Mouse (Mus musculus): ENCODE results near the gene Zbed4. TPM values are rescaled to one million over a fixed set of nuclear protein-coding genes. Genes with fewer than 3 reads are reported as not detected.
"Not testable (repeated sequence)": the region's sequence is repeated elsewhere in the genome, so short reads cannot be mapped to it uniquely, and the experiment has no call there.

The Zbed4 gene
- polyA plus RNA-seq, 1 experiment from 2014 or later = 14.1 TPM

DNA sequence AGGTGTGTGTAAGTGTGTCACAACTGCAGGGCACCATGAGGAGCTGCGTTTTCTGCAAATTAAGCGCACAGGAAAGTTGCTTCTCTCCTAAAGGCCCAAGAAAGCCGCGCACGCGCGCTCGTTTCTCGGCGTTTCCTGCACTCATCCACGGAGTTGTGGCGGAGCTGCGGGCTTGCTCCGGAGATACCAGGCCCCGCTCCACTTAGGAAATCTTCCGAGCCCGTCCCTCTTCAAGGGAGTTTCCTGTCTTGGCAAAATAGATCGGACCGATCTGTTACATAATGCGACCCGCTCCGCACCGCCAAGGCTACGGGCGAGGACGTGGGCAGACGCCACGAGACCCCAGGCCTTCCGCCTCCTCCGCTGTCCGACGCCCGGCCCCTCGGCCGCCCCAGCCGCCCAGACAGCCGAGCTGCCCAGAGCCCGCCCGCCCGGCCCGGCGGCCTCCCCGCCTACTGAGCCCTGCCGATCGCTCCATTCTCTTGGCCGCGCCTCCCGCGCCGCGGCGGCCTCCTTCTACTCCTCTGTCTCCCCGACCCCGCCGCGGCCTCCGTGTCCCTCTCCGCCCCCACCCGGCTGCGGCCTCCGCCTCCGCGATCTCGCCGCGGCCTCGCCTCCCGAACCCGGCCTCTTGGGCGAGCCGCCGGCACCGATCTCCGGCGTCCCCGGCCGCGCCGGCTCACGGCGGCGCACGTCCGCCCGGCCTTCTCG is 18.3 kb upstream of the Zbed4 start:
- no peaks in the 10 kb centered on the region for H3K27me3 ChIP-seq (ENCODE audit: control insufficient read depth, insufficient read depth, low read length)
- peak overlapping the region; percentile 94 for H3K4me3 ChIP-seq (replicated peaks; ENCODE audit: low read length)
- H3K4me1 ChIP-seq (ENCODE audit: control insufficient read depth, insufficient read depth, low read length) = peaks cover 28% of the 10 kb centered on the region
- WGBS = under 1% methylated on average over 74 of the region's 86 CpGs
- peaks cover 17% of the 10 kb centered on the region for H3K36me3 ChIP-seq (ENCODE audit: control insufficient read depth, insufficient read depth, low read length)
- no peaks in the 10 kb centered on the region for H3K9me3 ChIP-seq (replicated peaks; ENCODE audit: control insufficient read depth, low read length)
- ATAC-seq (ENCODE audit: insufficient read depth, low FRiP score) = peak; percentile 73
- H3K4me2 ChIP-seq (ENCODE audit: low read depth, low read length) = peak overlapping the region; percentile 76
- H3K9ac ChIP-seq (ENCODE audit: low read length) = peak overlapping the region; percentile 97
- H3K27ac ChIP-seq (ENCODE audit: low read length) = peak overlapping the region; percentile 90

DNA sequence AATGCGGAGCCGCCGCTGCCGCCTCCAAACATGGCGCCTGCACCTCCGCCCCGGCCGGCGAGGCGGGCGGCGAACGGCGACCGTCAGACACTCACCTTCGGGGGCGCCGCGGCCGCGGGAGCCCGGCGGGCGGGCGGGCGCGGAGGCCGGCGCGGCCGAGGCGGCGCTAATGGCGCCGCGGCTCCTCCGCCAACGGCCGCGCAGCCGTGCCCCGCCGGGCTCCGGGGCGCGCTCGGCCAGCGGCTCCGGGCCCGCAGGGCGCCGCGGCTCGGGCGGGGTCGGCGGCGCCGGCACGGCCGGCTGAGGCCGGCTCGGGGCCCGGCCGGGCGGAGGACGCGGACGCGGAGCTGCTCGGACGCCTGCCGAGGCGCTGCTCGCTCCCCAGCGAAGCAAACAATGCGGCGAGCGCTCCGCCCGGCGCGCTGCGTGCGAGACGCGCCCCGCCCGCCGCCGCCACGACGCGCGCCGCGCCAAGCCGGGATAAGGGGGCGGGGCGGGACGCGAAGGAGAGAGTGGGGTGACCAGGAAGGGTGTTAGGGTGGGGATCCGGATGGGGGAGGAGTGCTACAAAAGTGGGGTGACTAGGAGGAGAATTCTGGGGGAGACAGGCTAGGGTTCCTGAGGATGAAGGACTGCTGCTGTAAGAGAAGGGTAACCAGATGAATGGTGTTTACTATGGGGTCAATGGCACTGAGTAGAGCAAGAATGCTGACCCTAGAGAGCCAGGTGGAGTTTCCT is 17.5 kb upstream of the Zbed4 start, which contains the start of gene Brd1:
Gene Brd1 (minus strand): TSS at position 400 of the 738 bp plus-strand sequence.
- H3K36me3 ChIP-seq (ENCODE audit: control insufficient read depth, insufficient read depth, low read length) = peaks cover 13% of the 10 kb centered on the region
- WGBS = under 1% methylated on average over 64 of the region's 103 CpGs
- H3K9me3 ChIP-seq (replicated peaks; ENCODE audit: control insufficient read depth, low read length) = no peaks in the 10 kb centered on the region
- peak within 1 kb of the TSS; percentile 76 for H3K4me2 ChIP-seq (ENCODE audit: low read depth, low read length)
- peak within 1 kb of the TSS; percentile 94 for H3K4me3 ChIP-seq (replicated peaks; ENCODE audit: low read length)
- H3K27ac ChIP-seq (ENCODE audit: low read length) = peak within 1 kb of the TSS; percentile 90
- peak; percentile 86 for ATAC-seq (ENCODE audit: insufficient read depth, low FRiP score)
- no peaks in the 10 kb centered on the region for H3K27me3 ChIP-seq (ENCODE audit: control insufficient read depth, insufficient read depth, low read length)
- peaks cover 28% of the 10 kb centered on the region for H3K4me1 ChIP-seq (ENCODE audit: control insufficient read depth, insufficient read depth, low read length)
- peak within 1 kb of the TSS; percentile 97 for H3K9ac ChIP-seq (ENCODE audit: low read length)

- no peak overlapping the region for H3K4me2 ChIP-seq (ENCODE audit: low read depth, low read length)
- H3K4me1 ChIP-seq (ENCODE audit: control insufficient read depth, insufficient read depth, low read length) = peaks cover 20% of the 10 kb centered on the region
- no peak overlapping the region for H3K27ac ChIP-seq (ENCODE audit: low read length)
- WGBS = 75% methylated on average over 4 of the region's 4 CpGs
- no peaks in the 10 kb centered on the region for H3K36me3 ChIP-seq (ENCODE audit: control insufficient read depth, insufficient read depth, low read length)
- no peaks in the 10 kb centered on the region for H3K9me3 ChIP-seq (replicated peaks; ENCODE audit: control insufficient read depth, low read length)
- ATAC-seq (ENCODE audit: insufficient read depth, low FRiP score) = no peak
- H3K9ac ChIP-seq (ENCODE audit: low read length) = no peak overlapping the region
- H3K4me3 ChIP-seq (replicated peaks; ENCODE audit: low read length) = no peak overlapping the region
- no peaks in the 10 kb centered on the region for H3K27me3 ChIP-seq (ENCODE audit: control insufficient read depth, insufficient read depth, low read length)
Measured at GRCm38 (mm10) chr15:88736166-88736565, 15.3 kb upstream of the Zbed4 start.

GRCm38 (mm10) chr15:88738466-88738865 is 13.0 kb upstream of the Zbed4 start:
- no peak overlapping the region for H3K9ac ChIP-seq (ENCODE audit: low read length)
- H3K4me2 ChIP-seq (ENCODE audit: low read depth, low read length) = no peak overlapping the region
- H3K27ac ChIP-seq (ENCODE audit: low read length) = no peak overlapping the region
- H3K9me3 ChIP-seq (replicated peaks; ENCODE audit: control insufficient read depth, low read length) = no peaks in the 10 kb centered on the region
- no peaks in the 10 kb centered on the region for H3K27me3 ChIP-seq (ENCODE audit: control insufficient read depth, insufficient read depth, low read length)
- ATAC-seq (ENCODE audit: insufficient read depth, low FRiP score) = no peak
- WGBS = 79% methylated on average over 2 of the region's 2 CpGs
- H3K36me3 ChIP-seq (ENCODE audit: control insufficient read depth, insufficient read depth, low read length) = no peaks in the 10 kb centered on the region
- H3K4me3 ChIP-seq (replicated peaks; ENCODE audit: low read length) = no peak overlapping the region
- H3K4me1 ChIP-seq (ENCODE audit: control insufficient read depth, insufficient read depth, low read length) = peaks cover 4% of the 10 kb centered on the region

DNA sequence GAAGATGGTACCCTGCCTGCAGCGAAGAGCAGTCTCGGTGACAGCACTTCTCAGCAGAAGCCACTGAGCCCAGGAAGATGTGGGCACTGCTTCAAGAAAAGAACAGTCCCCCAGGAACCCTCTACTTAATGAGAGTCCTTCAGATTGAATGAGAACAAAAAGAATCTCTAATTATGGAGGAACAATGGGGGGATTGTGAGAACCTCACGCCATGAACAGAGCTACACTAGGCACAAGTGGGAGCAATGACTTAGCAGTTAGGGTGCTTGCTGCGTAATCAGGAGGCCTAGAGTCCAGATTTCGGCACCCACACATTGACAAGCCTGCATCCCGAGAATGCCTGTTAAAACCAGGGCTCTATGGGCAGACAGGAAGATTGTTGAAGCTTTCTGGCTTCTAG is 10.1 kb upstream of the Zbed4 start:
- H3K27ac ChIP-seq (ENCODE audit: low read length) = no peak overlapping the region
- H3K4me2 ChIP-seq (ENCODE audit: low read depth, low read length) = no peak overlapping the region
- no peak overlapping the region for H3K4me3 ChIP-seq (replicated peaks; ENCODE audit: low read length)
- no peak overlapping the region for H3K9ac ChIP-seq (ENCODE audit: low read length)
- H3K9me3 ChIP-seq (replicated peaks; ENCODE audit: control insufficient read depth, low read length) = no peaks in the 10 kb centered on the region
- no peaks in the 10 kb centered on the region for H3K27me3 ChIP-seq (ENCODE audit: control insufficient read depth, insufficient read depth, low read length)
- 78% methylated on average over 6 of the region's 6 CpGs for WGBS
- H3K36me3 ChIP-seq (ENCODE audit: control insufficient read depth, insufficient read depth, low read length) = no peaks in the 10 kb centered on the region
- ATAC-seq (ENCODE audit: insufficient read depth, low FRiP score) = no peak
- no peaks in the 10 kb centered on the region for H3K4me1 ChIP-seq (ENCODE audit: control insufficient read depth, insufficient read depth, low read length)

GRCm38 (mm10) chr15:88743371-88743770 is 8.1 kb upstream of the Zbed4 start:
- H3K27me3 ChIP-seq (ENCODE audit: control insufficient read depth, insufficient read depth, low read length); H3K36me3 ChIP-seq (ENCODE audit: control insufficient read depth, insufficient read depth, low read length); H3K9ac ChIP-seq (ENCODE audit: low read length); H3K4me3 ChIP-seq (replicated peaks; ENCODE audit: low read length); H3K27ac ChIP-seq (ENCODE audit: low read length); ATAC-seq (ENCODE audit: insufficient read depth, low FRiP score); H3K4me2 ChIP-seq (ENCODE audit: low read depth, low read length); H3K4me1 ChIP-seq (ENCODE audit: control insufficient read depth, insufficient read depth, low read length); H3K9me3 ChIP-seq (replicated peaks; ENCODE audit: control insufficient read depth, low read length): not testable (repeated sequence)
- WGBS = 72% methylated on average over 5 of the region's 5 CpGs

GRCm38 (mm10) chr15:88745347-88745746 is 6.1 kb upstream of the Zbed4 start:
- peak; percentile 56; the same call in 1 of the 2 replicates for ATAC-seq (ENCODE audit: insufficient read depth, low FRiP score)
- no peak overlapping the region for H3K27ac ChIP-seq (ENCODE audit: low read length)
- H3K4me3 ChIP-seq (replicated peaks; ENCODE audit: low read length) = no peak overlapping the region
- no peak overlapping the region for H3K9ac ChIP-seq (ENCODE audit: low read length)
- H3K36me3 ChIP-seq (ENCODE audit: control insufficient read depth, insufficient read depth, low read length) = no peaks in the 10 kb centered on the region
- H3K4me2 ChIP-seq (ENCODE audit: low read depth, low read length) = no peak overlapping the region
- H3K27me3 ChIP-seq (ENCODE audit: control insufficient read depth, insufficient read depth, low read length) = no peaks in the 10 kb centered on the region
- no peaks in the 10 kb centered on the region for H3K4me1 ChIP-seq (ENCODE audit: control insufficient read depth, insufficient read depth, low read length)
- WGBS = 79% methylated on average over 3 of the region's 3 CpGs
- H3K9me3 ChIP-seq (replicated peaks; ENCODE audit: control insufficient read depth, low read length) = no peaks in the 10 kb centered on the region

GRCm38 (mm10) chr15:88745926-88746325 is 5.5 kb upstream of the Zbed4 start:
- no peak overlapping the region for H3K27ac ChIP-seq (ENCODE audit: low read length)
- no peak overlapping the region for H3K4me2 ChIP-seq (ENCODE audit: low read depth, low read length)
- no peaks in the 10 kb centered on the region for H3K27me3 ChIP-seq (ENCODE audit: control insufficient read depth, insufficient read depth, low read length)
- no peak overlapping the region for H3K4me3 ChIP-seq (replicated peaks; ENCODE audit: low read length)
- 50% methylated on average over 3 of the region's 3 CpGs for WGBS
- H3K9ac ChIP-seq (ENCODE audit: low read length) = no peak overlapping the region
- H3K36me3 ChIP-seq (ENCODE audit: control insufficient read depth, insufficient read depth, low read length) = no peaks in the 10 kb centered on the region
- no peak for ATAC-seq (ENCODE audit: insufficient read depth, low FRiP score)
- H3K9me3 ChIP-seq (replicated peaks; ENCODE audit: control insufficient read depth, low read length) = no peaks in the 10 kb centered on the region
- H3K4me1 ChIP-seq (ENCODE audit: control insufficient read depth, insufficient read depth, low read length) = no peaks in the 10 kb centered on the region

- not testable (repeated sequence) for H3K27ac ChIP-seq (ENCODE audit: low read length); H3K27me3 ChIP-seq (ENCODE audit: control insufficient read depth, insufficient read depth, low read length); H3K9me3 ChIP-seq (replicated peaks; ENCODE audit: control insufficient read depth, low read length); H3K4me2 ChIP-seq (ENCODE audit: low read depth, low read length); H3K36me3 ChIP-seq (ENCODE audit: control insufficient read depth, insufficient read depth, low read length); H3K4me1 ChIP-seq (ENCODE audit: control insufficient read depth, insufficient read depth, low read length); ATAC-seq (ENCODE audit: insufficient read depth, low FRiP score); H3K9ac ChIP-seq (ENCODE audit: low read length); H3K4me3 ChIP-seq (replicated peaks; ENCODE audit: low read length)
- WGBS = 85% methylated on average over 8 of the region's 8 CpGs
Measured at GRCm38 (mm10) chr15:88749617-88750016, 1.8 kb upstream of the Zbed4 start.
